Mouse (Mus musculus): ENCODE data around the gene Olfr642.

DNA sequence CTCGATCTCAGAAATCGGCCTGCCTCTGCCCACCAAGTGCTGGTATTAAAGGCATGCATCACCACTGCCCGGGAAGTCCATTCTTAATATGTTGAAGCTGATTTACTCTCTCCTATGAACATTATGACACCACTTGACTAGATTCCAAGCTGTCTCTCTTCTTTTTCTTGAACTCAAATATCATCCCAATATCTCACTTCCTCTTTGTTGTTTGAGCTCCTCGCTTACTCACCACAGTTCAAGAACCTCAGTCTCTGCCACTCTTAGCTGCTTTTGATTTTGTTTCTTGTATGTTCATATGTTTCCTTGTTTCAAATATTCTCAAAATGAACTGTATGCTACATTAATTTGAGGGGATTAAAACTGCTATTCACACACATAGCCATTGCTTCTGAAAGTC is 1.7 kb downstream of the Olfr642 start:
- TF ChIP-seq POLR2A (IDR thresholded peaks at IDR 0.05; ENCODE audit: borderline replicate concordance, low read depth, low read length) (no peak), CTCF (IDR thresholded peaks at IDR 0.05; ENCODE audit: low read depth, low read length) (no peak)
